Mouse (Mus musculus) lung, adult 2 months (tissue): ENCODE measurements around the gene Hsp90ab1. TPM values are rescaled to one million over a fixed set of nuclear protein-coding genes. Genes with fewer than 3 reads are reported as not detected.

Source experiments
- DNase-seq: peaks from one replicate; pipeline ENCODE4 v3.0.0; 2022
- H3K4me1 ChIP-seq: fragments of 200-500 bp; 2 replicates; pipeline ENCODE4 v1.6.1; 2011; ENCODE audit warnings: low read length; ENCODE audit not compliant: control insufficient read depth, insufficient read depth
- H3K4me3 ChIP-seq: fragments of 200-500 bp; replicated peaks from 2 replicates; pipeline ENCODE3; 2011; ENCODE audit warnings: low read depth, mild to moderate bottlenecking, control low read depth, low read length; ENCODE audit errors: extremely low read depth
- CTCF ChIP-seq: fragments of 200-500 bp; IDR thresholded peaks from 2 replicates; pipeline ENCODE4 v1.5.1; 2011; ENCODE audit warnings: mild to moderate bottlenecking, low read length, control low read depth; ENCODE audit not compliant: insufficient read depth
- POLR2A ChIP-seq: fragments of 200-500 bp; IDR thresholded peaks from 2 replicates; pipeline ENCODE4 v1.6.1; 2011; ENCODE audit warnings: low read depth, mild to moderate bottlenecking, control low read depth, low read length, borderline replicate concordance; ENCODE audit errors: extremely low read depth
- WGBS: fragments of 180-500 bp; shearing (Covaris S2); methylation state at CpG from one replicate; pipeline ENCODE4 v1.1.7; 2018; 5-methylcytosine and 5-hydroxymethylcytosine counted together
- polyA plus RNA-seq: library from polyadenylated mRNA; depleted of rRNA; stranded (reverse); fragments of >200 nt; gene quantifications from 2 replicates; pipeline ENCODE4 v1.2.3, GENCODE M21; 2012

Gene Hsp90ab1
- polyA plus RNA-seq, 1 experiment = 340 TPM

- H3K4me3 ChIP-seq = peak overlapping the region; percentile 10
- TF ChIP-seq POLR2A = peak; percentile 27; the same call in 1 of the 2 replicates
- no peak for TF ChIP-seq CTCF
- H3K4me1 ChIP-seq = peaks cover 23% of the 10 kb centered on the region
- peak; percentile 73 for DNase-seq
- WGBS = 23% methylated on average over 12 of the region's 12 CpGs
Observed at GRCm38 (mm10) chr17:45584096-45584896, 11.2 kb upstream of the Hsp90ab1 start.

DNA sequence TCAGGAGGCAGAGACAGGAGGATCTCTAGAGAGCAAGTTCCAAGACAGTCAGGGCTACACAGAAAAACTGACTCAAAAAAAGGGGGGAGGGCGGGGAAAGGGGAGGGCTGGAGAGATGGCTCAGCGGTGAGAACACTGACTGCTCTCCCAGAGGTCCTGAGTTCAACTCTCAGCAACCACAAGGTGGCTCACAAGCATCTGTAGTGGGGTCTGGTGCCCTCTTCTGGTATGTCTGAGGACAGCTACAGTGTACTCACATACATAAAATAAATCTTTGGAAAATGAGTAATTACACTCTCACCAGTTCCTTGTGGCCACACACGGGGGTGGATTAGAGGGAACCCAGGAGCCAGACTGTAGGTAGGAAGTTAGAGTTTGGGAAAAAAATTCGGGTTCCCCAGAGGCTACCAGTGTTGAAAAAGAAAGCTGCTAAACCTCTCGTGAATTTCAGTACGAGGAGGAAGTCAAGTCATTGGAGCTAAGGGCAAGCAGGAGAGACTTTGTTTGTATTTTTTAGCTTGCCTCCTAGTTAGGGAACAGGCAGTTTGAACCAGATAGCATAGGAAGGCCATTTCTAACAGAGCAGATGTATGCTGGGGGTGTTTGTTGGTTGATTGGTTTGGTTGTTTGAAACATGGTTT, 9.8 kb upstream of the Hsp90ab1 start:
- H3K4me1 ChIP-seq = peaks cover 23% of the 10 kb centered on the region
- H3K4me3 ChIP-seq = no peak overlapping the region
- DNase-seq = no peak
- no peak for TF ChIP-seq POLR2A
- TF ChIP-seq CTCF = peak; percentile 53
- WGBS = 44% methylated on average over 6 of the region's 6 CpGs

- WGBS = 92% methylated on average over 6 of the region's 6 CpGs
- no peak for DNase-seq
- no peak overlapping the region for H3K4me3 ChIP-seq
- no peak for TF ChIP-seq CTCF
- no peak for TF ChIP-seq POLR2A
- H3K4me1 ChIP-seq = peaks cover 23% of the 10 kb centered on the region
Observed at GRCm38 (mm10) chr17:45582188-45582587, 9.1 kb upstream of the Hsp90ab1 start.

- WGBS = 3% methylated on average over 2 of the region's 2 CpGs
- DNase-seq = peak; percentile 64
- H3K4me3 ChIP-seq = no peak overlapping the region
- H3K4me1 ChIP-seq = peaks cover 23% of the 10 kb centered on the region
- TF ChIP-seq CTCF (peak; percentile 56), POLR2A (no peak)
Observed at GRCm38 (mm10) chr17:45581567-45581983, 8.5 kb upstream of the Hsp90ab1 start.

- WGBS = 16% methylated on average over 12 of the region's 12 CpGs
Observed at GRCm38 (mm10) chr17:45580958-45581477, 7.9 kb upstream of the Hsp90ab1 start.

GRCm38 (mm10) chr17:45579554-45579953, 6.5 kb upstream of the Hsp90ab1 start:
- TF ChIP-seq POLR2A (no peak), CTCF (no peak)
- Histone ChIP-seq H3K4me3 (no peak overlapping the region), H3K4me1 (peaks cover 11% of the 10 kb centered on the region)
- 76% methylated on average over 4 of the region's 4 CpGs for WGBS
- no peak for DNase-seq

More at GRCm38 (mm10) chr17:45580958-45581477, 7.9 kb upstream of the Hsp90ab1 start:
- H3K4me3 ChIP-seq = no peak overlapping the region
- peaks cover 22% of the 10 kb centered on the region for H3K4me1 ChIP-seq
- TF ChIP-seq POLR2A (no peak), CTCF (no peak)
- DNase-seq = no peak

GRCm38 (mm10) chr17:45578843-45579242, 5.8 kb upstream of the Hsp90ab1 start:
- H3K4me3 ChIP-seq = no peak overlapping the region
- WGBS = 78% methylated on average over 7 of the region's 7 CpGs
- no peak for DNase-seq
- peaks cover 10% of the 10 kb centered on the region for H3K4me1 ChIP-seq
- TF ChIP-seq POLR2A (no peak), CTCF (peak; percentile 17; the same call in 1 of the 2 replicates)

GRCm38 (mm10) chr17:45578242-45578641, 5.2 kb upstream of the Hsp90ab1 start:
- WGBS = 52% methylated on average over 5 of the region's 5 CpGs
- H3K4me3 ChIP-seq = no peak overlapping the region
- TF ChIP-seq POLR2A (no peak), CTCF (no peak)
- DNase-seq = no peak
- H3K4me1 ChIP-seq = peaks cover 10% of the 10 kb centered on the region

- 85% methylated on average over 8 of the region's 8 CpGs for WGBS
- H3K4me1 ChIP-seq = peaks cover 3% of the 10 kb centered on the region
- TF ChIP-seq POLR2A (no peak), CTCF (no peak)
- H3K4me3 ChIP-seq = no peak overlapping the region
- DNase-seq = no peak
Observed at GRCm38 (mm10) chr17:45575123-45575897, 2.2 kb upstream of the Hsp90ab1 start.
